ENCODE assay signal across 19 mouse cellular contexts in the genomic region with DNA sequence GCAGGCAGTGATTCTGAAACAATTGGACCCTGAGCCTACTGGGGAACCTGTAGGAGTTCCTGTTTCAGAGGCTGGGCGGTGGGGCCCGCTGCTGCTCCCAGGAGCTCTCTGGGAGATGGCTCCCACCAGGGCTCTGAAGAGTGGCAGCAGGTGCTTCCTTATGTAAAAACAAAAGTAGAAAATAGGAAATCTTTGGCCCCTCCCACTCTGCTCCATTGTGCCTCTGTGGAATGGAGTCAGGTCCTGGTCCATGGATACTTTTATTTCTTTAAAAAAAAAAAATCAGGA. TPM values are rescaled to one million over a fixed set of nuclear protein-coding genes. Genes with fewer than 3 reads are reported as not detected.
DNase-seq lines count a peak whose midpoint lies in the region; ATAC-seq and TF ChIP-seq lines count a peak whose summit lies in the region.
"Had no signal": no experiment of that assay in that cellular context is flagged by ENCODE, and none has a peak within 500 bp of the region (broad histone marks: within the 10 kb centered on the region; RNA-seq: fewer than 3 reads in every experiment).

No protein-coding gene starts in this region.

- TF ChIP-seq POLR2A in CH12.LX (IDR thresholded peaks at IDR 0.05; ENCODE audit: low read depth, low read length) = no peak

- intact Hi-C loops in gastrocnemius, postnatal 14 days (cut with DNase I; ENCODE audit: low total_unique reads) = loop anchor here (10.0 kb wide), 2 partner anchors 161 to 341 kb away; no protein-coding TSS in a partner anchor

- peak; percentile 17 for DNase-seq in gastrocnemius, postnatal 10 days
- no peak for DNase-seq in gastrocnemius, postnatal 14 days
- DNase-seq in midbrain, embryonic 11.5 days (ENCODE audit: low spot score, missing footprints) = peak; percentile 59
- no peak for DNase-seq in midbrain, embryonic 10.5 days (ENCODE audit: low spot score)
- DNase-seq in CH12.LX (ENCODE audit: extremely low read depth) = no peak
- DNase-seq in cerebellum, adult 11-12 months = no peak
- DNase-seq: gastrocnemius, adult 2 months; kidney, adult 11 months; lung, adult 2 months had no signal

- H3K4me2 ChIP-seq in midbrain, embryonic 11.5 days = no peak overlapping the region
- no peak overlapping the region for H3K4me2 ChIP-seq in CH12.LX (ENCODE audit: insufficient read depth, low read depth, poor library complexity, severe bottlenecking)
- H3K4me2 ChIP-seq: heart, embryonic 13.5 days; liver, embryonic 11.5 days had no signal

- in situ Hi-C loops in CH12.LX (cut with MboI; ENCODE audit: low pct_ligation_motif_present, low pct_unique_long_range_greater_than_20kb, low sequenced_read_pairs) = no loop called here

- no peak for TF ChIP-seq CTCF in CH12.LX (conservative IDR thresholded peaks at IDR 0.05 in 1 of 2, IDR thresholded peaks at IDR 0.05 in 1 of 2; ENCODE audit: low read depth in 2 of 2, low read length in 2 of 2)

- H3K27ac ChIP-seq in midbrain, embryonic 11.5 days (ENCODE audit: low read depth, low read length) = no peak overlapping the region
- no peak overlapping the region for H3K27ac ChIP-seq in midbrain, embryonic 10.5 days (replicated peaks)
- no peak overlapping the region for H3K27ac ChIP-seq in CH12.LX (ENCODE audit: insufficient read depth, low read depth)
- H3K27ac ChIP-seq in macrophage = peak overlapping the region; percentile 75
- H3K27ac ChIP-seq: forebrain, embryonic 10.5 days; gastrocnemius, adult 2 months; heart, embryonic 13.5 days had no signal

- H3K27me3 ChIP-seq in midbrain, embryonic 11.5 days (ENCODE audit: control insufficient read depth, insufficient read depth, low read length) = no peaks in the 10 kb centered on the region
- 0 out of 2 replicates have a peak, but pooled peaks cover 4% of the 10 kb centered on the region for H3K27me3 ChIP-seq in midbrain, embryonic 10.5 days (ENCODE audit: low read depth, poor library complexity, severe bottlenecking)
- H3K27me3 ChIP-seq in CH12.LX (replicated peaks) = no peaks in the 10 kb centered on the region

- H3K9ac ChIP-seq in midbrain, embryonic 11.5 days (ENCODE audit: low read length) = no peak overlapping the region
- H3K9ac ChIP-seq in CH12.LX (ENCODE audit: insufficient read depth, low read depth) = no peak overlapping the region
- H3K9ac ChIP-seq: heart, embryonic 13.5 days had no signal

- H3K9me3 ChIP-seq in midbrain, embryonic 11.5 days (ENCODE audit: control insufficient read depth, low read length) = no peaks in the 10 kb centered on the region
- H3K9me3 ChIP-seq in midbrain, embryonic 10.5 days (replicated peaks) = no peaks in the 10 kb centered on the region
- H3K9me3 ChIP-seq in CH12.LX (replicated peaks; ENCODE audit: low read length) = peaks cover 2% of the 10 kb centered on the region
- H3K9me3 ChIP-seq: forebrain, embryonic 10.5 days; G1E; heart, embryonic 13.5 days had no signal

- dilution Hi-C loops in CH12.LX (cut with MboI; ENCODE audit: extremely low pct_ligation_motif_present, extremely low pct_unique_long_range_greater_than_20kb, low sequenced_read_pairs) = no loop called here

- H3K36me3 ChIP-seq in midbrain, embryonic 11.5 days (ENCODE audit: control insufficient read depth, insufficient read depth, low read length) = no peaks in the 10 kb centered on the region
- no peaks in the 10 kb centered on the region for H3K36me3 ChIP-seq in midbrain, embryonic 10.5 days
- H3K36me3 ChIP-seq in CH12.LX (replicated peaks in 1 of 2; ENCODE audit: control insufficient read depth in 1 of 2, insufficient read depth in 1 of 2, low read length in 1 of 2) = no peaks in the 10 kb centered on the region
- no peaks in the 10 kb centered on the region for H3K36me3 ChIP-seq in macrophage (ENCODE audit: inconsistent target)
- H3K36me3 ChIP-seq: forebrain, embryonic 10.5 days; G1E; heart, embryonic 13.5 days had no signal

- H3K4me3 ChIP-seq in midbrain, embryonic 11.5 days (ENCODE audit: low read depth, low read length) = no peak overlapping the region
- no peak overlapping the region for H3K4me3 ChIP-seq in midbrain, embryonic 10.5 days
- H3K4me3 ChIP-seq in CH12.LX (replicated peaks in 1 of 3; ENCODE audit: low read depth in 2 of 3, low read length in 2 of 3, poor library complexity in 1 of 3) = no peak overlapping the region
- no peak overlapping the region for H3K4me3 ChIP-seq in macrophage (ENCODE audit: inconsistent target)
- H3K4me3 ChIP-seq: forebrain, embryonic 10.5 days; gastrocnemius, adult 2 months; heart, embryonic 13.5 days had no signal

- H3K4me1 ChIP-seq in midbrain, embryonic 11.5 days (ENCODE audit: control insufficient read depth, insufficient read depth, low read length) = no peaks in the 10 kb centered on the region
- H3K4me1 ChIP-seq in midbrain, embryonic 10.5 days = no peaks in the 10 kb centered on the region
- peaks cover 2 to 27% of the 10 kb centered on the region in 2 experiments; a peak in 2 of 4 replicates for H3K4me1 ChIP-seq in CH12.LX (ENCODE audit: control insufficient read depth in 1 of 2, insufficient read depth in 2 of 2)
- H3K4me1 ChIP-seq: heart, embryonic 13.5 days had no signal

- ATAC-seq in midbrain, embryonic 11.5 days (ENCODE audit: low FRiP score) = no peak
- ATAC-seq: activated CD4-positive, CD25-positive, alpha-beta regulatory T cell, adult 4 months had no signal

- H3K79me2 ChIP-seq in CH12.LX (replicated peaks; ENCODE audit: control insufficient read depth, extremely low read depth, insufficient read depth, poor library complexity, severe bottlenecking) (no peaks in the 10 kb centered on the region), macrophage (ENCODE audit: inconsistent target) (no peaks in the 10 kb centered on the region)

- no peak for TF ChIP-seq RAD21 in CH12.LX (IDR thresholded peaks at IDR 0.05; ENCODE audit: low read depth, low read length)

- 27% methylated on average over 2 of the region's 2 CpGs for WGBS in midbrain, embryonic 11.5 days
- 45% methylated on average over 2 of the region's 2 CpGs for WGBS in midbrain, embryonic 10.5 days
- WGBS in macrophage (ENCODE audit: missing documents) = 6% methylated on average over 2 of the region's 2 CpGs

- no peak for TF ChIP-seq EP300 in CH12.LX (IDR thresholded peaks at IDR 0.05; ENCODE audit: low read length)

TF ChIP-seq in CH12.LX, 34 proteins besides CTCF, POLR2A, EP300 and RAD21:
- 0 out of 2 replicates have a peak, but pooled peaks have one; percentile 1 for TF ChIP-seq MAX (IDR thresholded peaks at IDR 0.05; ENCODE audit: low read length)
- no peak for TF ChIP-seq CHD2 (IDR thresholded peaks at IDR 0.05; ENCODE audit: low read length)

RNA-seq across cellular contexts. Expression of a gene that starts 7.1 kb away (rescaled TPM):
- total RNA-seq in gastrocnemius, postnatal 10 days (2021) = not detected
- not detected for total RNA-seq in gastrocnemius, postnatal 14 days (2021)
- polyA plus RNA-seq in midbrain, embryonic 11.5 days (2014; fragmentation: Nextera tagmentation; extraction: Ambion mirVana) = 2.3 and 2.8 TPM in 2 replicates
- 2.1 and 3.0 TPM in 2 replicates for polyA plus RNA-seq in midbrain, embryonic 10.5 days (2016; fragmentation: Nextera tagmentation; extraction: Ambion mirVana)
- total RNA-seq in CH12.LX (2012; rRNA removed) (0.17 and 0.38 TPM in 2 replicates), CH12.LX (2014; rRNA removed) (0.14 and 0.47 TPM in 2 replicates)
- polyA plus RNA-seq in CH12.LX (2012; ENCODE audit: insufficient read length, low read depth) (0.38 and 0.49 TPM in 2 replicates), macrophage (2018) (0.33 to 0.56 TPM in 2 of 3 replicates, not detected in the other)
- total RNA-seq in macrophage (2018; cell fraction: chromatin; rRNA removed) = 1 to 10 TPM in 2 of 26 experiments, under 1 TPM in 4, not detected in 20; 0.21 to 1.2 (median 0.73) TPM
- under 1 TPM in 20 of 26 experiments, not detected in 6; 0.07 to 0.68 (median 0.23) TPM for total RNA-seq in macrophage (2018; cell fraction: cytosol; rRNA removed)
- under 1 TPM in 5 of 26 experiments, not detected in 21; 0.28 to 0.92 (median 0.40) TPM for total RNA-seq in macrophage (2018; cell fraction: nucleus; rRNA removed)
- total RNA-seq: gastrocnemius, adult 2 months; heart, adult 18-20 months; heart, postnatal 36 days had no signal
- polyA plus RNA-seq: activated CD4-positive, CD25-positive, alpha-beta regulatory T cell, adult 4 months; CD4-positive, CD25-positive, alpha-beta regulatory T cell, adult 4 months; G1E; heart, embryonic 13.5 days; thymus, adult 2 months had no signal

Comparison
In these comparisons a context has a peak if more than half of its experiments do, and no peak if none do; other contexts are left out.
1. DNase-seq: peak in gastrocnemius, postnatal 10 days (single experiment) and midbrain, embryonic 11.5 days (single experiment); none in gastrocnemius, postnatal 14 days (single experiment), midbrain, embryonic 10.5 days (single experiment), CH12.LX (single experiment) and cerebellum, adult 11-12 months (single experiment).